Mouse (Mus musculus) kidney, postnatal 0 days (tissue): ENCODE data around the gene Ptdss2. TPM values are rescaled to one million over a fixed set of nuclear protein-coding genes. Genes with fewer than 3 reads are reported as not detected.

Source experiments
- ATAC-seq: fragments of 200-750 bp; cut with Nextera tagmentation; replicated peaks from 2 replicates; pipeline ENCODE4 v1.8.0; 2017; ENCODE audit warnings: low read depth, moderate number of reproducible peaks, moderate TSS enrichment, moderate library complexity; ENCODE audit not compliant: low FRiP score
- DNase-seq: peaks from one replicate; pipeline ENCODE4 v3.0.0-alpha.2; 2016; ENCODE audit warnings: low spot score
- H3K27ac ChIP-seq: fragments of 300-500 bp; sonication (generic); 2 replicates; pipeline ENCODE4 v1.5.1; 2014; ENCODE audit warnings: mild to moderate bottlenecking
- H3K27me3 ChIP-seq: fragments of 300-500 bp; sonication (generic); 2 replicates; pipeline ENCODE4 v1.6.1; 2014; ENCODE audit warnings: low read length, mixed read lengths; ENCODE audit not compliant: insufficient read depth
- H3K36me3 ChIP-seq: fragments of 300-500 bp; sonication (generic); 2 replicates; pipeline ENCODE4 v1.6.1; 2014; ENCODE audit warnings: low read length, mixed read lengths; ENCODE audit not compliant: insufficient read depth
- H3K4me1 ChIP-seq: fragments of 300-500 bp; sonication (generic); replicated peaks from 2 replicates; pipeline ENCODE4 v1.6.1; 2014; ENCODE audit warnings: antibody characterized with exemption, low read length, mixed read lengths; ENCODE audit not compliant: insufficient read depth
- H3K4me2 ChIP-seq: fragments of 300-500 bp; sonication (generic); 2 replicates; pipeline ENCODE4 v1.6.1; 2014; ENCODE audit warnings: mild to moderate bottlenecking, low read length, moderate library complexity, mixed read lengths
- H3K4me3 ChIP-seq: fragments of 300-500 bp; sonication (generic); replicated peaks from 2 replicates; pipeline ENCODE4 v1.5.1; 2014; ENCODE audit warnings: low read depth, low read length
- H3K9ac ChIP-seq: fragments of 300-500 bp; sonication (generic); 2 replicates; pipeline ENCODE4 v1.6.1; 2014; ENCODE audit warnings: low read depth, low read length
- H3K9me3 ChIP-seq: fragments of 300-500 bp; sonication (generic); replicated peaks from 2 replicates; pipeline ENCODE4 v1.6.1; 2016; ENCODE audit warnings: low read length, inconsistent platforms, mixed read lengths
- CTCF ChIP-seq: IDR thresholded peaks from 2 replicates; pipeline ENCODE4 v1.5.1; 2016; ENCODE audit warnings: antibody characterized with exemption, low read depth, mild to moderate bottlenecking, moderate library complexity
- WGBS: fragments of 180-500 bp; shearing (Covaris S2); extraction: QIAGEN DNeasy Blood & Tissue Kit; methylation state at CpG from one replicate; pipeline ENCODE4 v1.1.7; 2014; 5-methylcytosine and 5-hydroxymethylcytosine counted together
- polyA plus RNA-seq: library from polyadenylated mRNA; unstranded; fragments of >200 nt; fragmentation: Nextera tagmentation; extraction: Ambion mirVana; gene quantifications from 2 replicates; pipeline ENCODE4 v1.2.1, GENCODE M21; 2015

Ptdss2 gene
- polyA plus RNA-seq, 1 experiment from 2014 or later: 75.3 TPM

DNA sequence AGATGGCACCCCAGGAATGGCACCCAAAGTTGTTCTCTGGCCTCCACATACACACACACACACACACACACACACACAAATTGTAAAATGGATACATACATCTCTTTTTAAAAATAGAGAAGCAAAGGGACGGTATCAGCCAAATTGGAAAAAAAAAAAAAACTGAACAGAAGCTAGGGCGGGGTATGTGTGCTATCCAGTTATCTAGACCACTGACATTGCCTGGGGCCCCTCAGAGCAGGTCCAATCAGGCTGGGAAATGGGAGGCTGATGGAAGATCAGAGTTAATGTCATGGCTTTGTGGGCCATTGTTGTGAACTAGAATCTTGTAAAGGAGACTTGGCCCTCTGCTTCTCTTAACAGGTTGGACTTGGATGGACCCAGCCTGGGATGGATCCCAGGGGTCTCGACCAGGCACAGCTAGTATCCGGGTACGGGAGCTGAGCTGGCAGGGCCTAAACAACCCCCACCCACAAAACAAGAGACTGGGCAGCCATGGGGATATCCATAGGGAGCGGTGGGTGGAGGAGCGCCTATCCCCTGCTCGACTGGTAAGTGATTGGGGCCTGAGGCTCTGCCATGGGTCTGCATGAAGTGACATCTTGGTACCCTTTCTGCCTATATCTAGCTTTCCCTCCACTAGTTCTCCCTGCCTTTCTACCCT, 74.6 kb downstream of the Ptdss2 start:
- H3K4me3 ChIP-seq: no peak overlapping the region
- H3K4me2 ChIP-seq: no peak overlapping the region
- H3K9ac ChIP-seq: no peak overlapping the region
- no peak for TF ChIP-seq CTCF
- WGBS: 93% methylated on average over 8 of the region's 8 CpGs
- 0 out of 2 replicates have a peak, but pooled peaks cover 4% of the 10 kb centered on the region for H3K36me3 ChIP-seq
- DNase-seq (no peak), ATAC-seq (no peak)
- no peak overlapping the region for H3K27ac ChIP-seq
- no peaks in the 10 kb centered on the region for H3K27me3 ChIP-seq
- no peaks in the 10 kb centered on the region for H3K9me3 ChIP-seq
- peaks cover 7% of the 10 kb centered on the region; the same call in 1 of the 2 replicates for H3K4me1 ChIP-seq

DNA sequence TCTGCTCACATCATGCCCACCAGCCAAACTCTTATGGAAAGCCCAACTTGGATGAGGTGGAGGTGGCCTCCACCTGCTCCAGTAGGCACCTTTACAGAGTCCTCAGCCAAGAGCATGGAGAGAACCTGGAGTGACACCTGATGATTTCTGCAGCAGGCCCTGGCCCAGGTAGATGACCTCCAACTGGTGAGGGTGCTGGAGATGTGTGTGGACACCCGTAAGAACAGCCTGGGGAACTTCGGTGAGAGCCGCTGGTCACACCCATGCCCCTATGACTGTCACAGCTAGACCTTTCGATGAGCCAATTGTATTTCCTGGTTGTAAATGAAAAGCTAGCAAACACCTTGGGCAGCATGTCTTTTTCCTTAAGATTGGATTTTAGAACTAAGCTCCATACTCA, 75.9 kb downstream of the Ptdss2 start:
- Histone ChIP-seq H3K36me3 (no peaks in the 10 kb centered on the region), H3K9me3 (no peaks in the 10 kb centered on the region), H3K27me3 (no peaks in the 10 kb centered on the region), H3K4me3 (no peak overlapping the region), H3K27ac (no peak overlapping the region), H3K9ac (no peak overlapping the region), H3K4me2 (no peak overlapping the region), H3K4me1 (no peaks in the 10 kb centered on the region; the same call in 1 of the 2 replicates)
- no peak for DNase-seq
- WGBS: 96% methylated on average over 4 of the region's 4 CpGs
- no peak for TF ChIP-seq CTCF
- ATAC-seq: no peak

GRCm38 (mm10) chr7:141204546-141204945, 82.4 kb downstream of the Ptdss2 start:
- WGBS: 87% methylated on average over 3 of the region's 3 CpGs
- no peak for ATAC-seq
- H3K9ac ChIP-seq: no peak overlapping the region

DNA sequence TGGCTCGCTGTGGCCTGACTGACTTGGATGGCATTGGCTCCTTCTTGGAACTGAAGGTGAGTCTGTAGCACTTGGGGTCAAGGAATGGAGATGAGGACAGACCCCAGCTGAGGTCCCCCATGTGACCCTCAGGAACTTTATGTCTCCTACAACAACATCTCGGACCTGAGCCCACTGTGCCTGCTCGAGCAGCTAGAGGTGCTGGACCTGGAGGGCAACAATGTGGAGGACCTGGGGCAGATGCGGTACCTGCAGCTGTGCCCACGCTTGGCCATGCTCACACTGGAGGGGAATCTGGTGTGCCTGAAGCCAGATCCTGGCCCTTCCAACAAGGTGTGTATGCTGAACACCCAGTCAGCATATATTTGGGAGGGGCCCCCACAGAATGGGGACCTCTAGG, 83.3 kb downstream of the Ptdss2 start:
- Histone ChIP-seq H3K36me3 (no peaks in the 10 kb centered on the region), H3K4me1 (no peaks in the 10 kb centered on the region)
- TF ChIP-seq CTCF: no peak

More at GRCm38 (mm10) chr7:141204546-141204945, 82.4 kb downstream of the Ptdss2 start:
- Histone ChIP-seq H3K4me3 (no peak overlapping the region), H3K4me2 (no peak overlapping the region), H3K36me3 (no peaks in the 10 kb centered on the region), H3K27ac (no peak overlapping the region), H3K9me3 (no peaks in the 10 kb centered on the region), H3K4me1 (no peaks in the 10 kb centered on the region), H3K27me3 (no peaks in the 10 kb centered on the region)
- DNase-seq: no peak
- TF ChIP-seq CTCF: no peak

DNA sequence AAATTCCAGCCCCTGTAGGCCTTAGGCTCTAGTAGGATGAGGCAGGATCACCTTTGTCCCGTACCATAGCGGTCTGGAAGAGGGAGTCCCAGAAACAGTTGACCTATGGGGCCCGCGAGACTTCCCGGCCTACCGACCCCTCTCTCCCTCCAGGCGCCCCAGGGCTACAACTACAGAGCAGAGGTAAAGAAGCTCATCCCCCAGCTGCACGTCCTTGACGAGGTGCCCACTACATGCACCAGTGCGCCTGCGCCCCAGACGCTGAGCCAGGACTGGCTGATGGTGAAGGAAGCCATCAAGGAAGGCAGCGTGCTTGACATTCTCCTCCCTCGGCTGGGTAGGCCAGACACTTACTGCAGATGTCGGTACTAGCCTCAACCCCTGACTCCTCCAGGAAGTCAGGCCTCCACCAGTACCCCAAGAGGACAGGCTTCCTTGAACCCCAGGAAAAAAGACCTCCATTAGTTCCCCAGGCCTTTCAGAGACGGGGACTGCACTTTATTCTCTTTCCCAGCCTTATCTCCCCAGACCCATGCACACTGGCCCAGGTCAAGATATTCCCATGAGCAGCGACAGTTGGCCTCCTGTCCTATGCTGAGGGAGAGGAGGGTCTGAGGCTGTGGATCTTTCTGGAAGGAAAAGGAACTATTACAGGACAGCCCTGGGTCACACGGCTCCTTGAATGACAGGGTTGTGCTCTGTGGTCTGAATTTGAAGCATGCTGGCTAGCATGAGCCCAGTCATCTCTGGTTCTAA, 84.2 kb downstream of the Ptdss2 start:
- DNase-seq: no peak
- ATAC-seq: no peak
- WGBS: 86% methylated on average over 18 of the region's 18 CpGs
- no peaks in the 10 kb centered on the region for H3K9me3 ChIP-seq
- no peak overlapping the region for H3K9ac ChIP-seq
- no peak overlapping the region for H3K4me2 ChIP-seq
- TF ChIP-seq CTCF: no peak
- H3K27me3 ChIP-seq: no peaks in the 10 kb centered on the region
- H3K4me3 ChIP-seq: no peak overlapping the region
- H3K4me1 ChIP-seq: no peaks in the 10 kb centered on the region
- no peak overlapping the region for H3K27ac ChIP-seq
- no peaks in the 10 kb centered on the region for H3K36me3 ChIP-seq

More for the DNA sequence above, 83.3 kb downstream of the Ptdss2 start:
- WGBS: 86% methylated on average over 5 of the region's 5 CpGs
- no peak overlapping the region for H3K27ac ChIP-seq
- no peaks in the 10 kb centered on the region for H3K9me3 ChIP-seq
- DNase-seq (no peak), ATAC-seq (no peak)
- no peak overlapping the region for H3K4me3 ChIP-seq
- H3K27me3 ChIP-seq: no peaks in the 10 kb centered on the region
- no peak overlapping the region for H3K4me2 ChIP-seq
- no peak overlapping the region for H3K9ac ChIP-seq

Other genes with a start within 250 kb of the Ptdss2 start
- 198 and 219 TPM in 2 replicates for gene Psmd13, start 240.4 kb upstream of the Ptdss2 start, polyA plus RNA-seq
- 47.2 and 48.6 TPM in 2 replicates for gene Sirt3, start 240.1 kb upstream of the Ptdss2 start, polyA plus RNA-seq
- gene Cox8b, start 221.9 kb upstream of the Ptdss2 start, polyA plus RNA-seq: 0.39 and 0.47 TPM in 2 replicates
- gene Nlrp6, start 201.5 kb upstream of the Ptdss2 start, polyA plus RNA-seq: 2.1 and 2.6 TPM in 2 replicates
- 20.3 and 20.7 TPM in 2 replicates for gene Pgghg, start 181.0 kb upstream of the Ptdss2 start, polyA plus RNA-seq
- 1.5 and 2.2 TPM in 2 replicates for gene Ifitm5, start 172.1 kb upstream of the Ptdss2 start, polyA plus RNA-seq
- 0.45 and 0.68 TPM in 2 replicates for gene Gm45717, start 166.4 kb upstream of the Ptdss2 start, polyA plus RNA-seq
- 1,203 and 1,251 TPM in 2 replicates for gene Ifitm2, start 166.4 kb upstream of the Ptdss2 start, polyA plus RNA-seq
- 117 and 163 TPM in 2 replicates for gene Ifitm1, start 155.2 kb upstream of the Ptdss2 start, polyA plus RNA-seq
- gene Ifitm3, start 111.6 kb upstream of the Ptdss2 start, polyA plus RNA-seq: 515 and 606 TPM in 2 replicates
- 1.1 and 1.5 TPM in 2 replicates for gene Ifitm6, start 104.5 kb upstream of the Ptdss2 start, polyA plus RNA-seq
- gene Gm17387, start 93.3 kb upstream of the Ptdss2 start, polyA plus RNA-seq: not detected in 2 replicates
- 6.4 and 7.4 TPM in 2 replicates for gene B4galnt4, start 61.3 kb upstream of the Ptdss2 start, polyA plus RNA-seq
- 11.1 and 13.4 TPM in 2 replicates for gene Pkp3, start 44.2 kb upstream of the Ptdss2 start, polyA plus RNA-seq
- gene Sigirr, start 21.8 kb upstream of the Ptdss2 start, polyA plus RNA-seq: 54.1 and 59.6 TPM in 2 replicates
- 6.9 and 8.1 TPM in 2 replicates for gene Ano9, start 4.6 kb upstream of the Ptdss2 start, polyA plus RNA-seq
- gene Rnh1, start 50.5 kb downstream of the Ptdss2 start, polyA plus RNA-seq: 136 and 147 TPM in 2 replicates
- 91.5 and 95.5 TPM in 2 replicates for gene Hras, start 71.6 kb downstream of the Ptdss2 start, polyA plus RNA-seq
- 9.9 and 10.8 TPM in 2 replicates for gene Lrrc56, start 71.8 kb downstream of the Ptdss2 start, polyA plus RNA-seq
- 2.6 and 2.9 TPM in 2 replicates for gene Lmntd2, start 91.7 kb downstream of the Ptdss2 start, polyA plus RNA-seq
- gene Rassf7, start 93.5 kb downstream of the Ptdss2 start, polyA plus RNA-seq: 61.5 and 62.5 TPM in 2 replicates
- 37.2 and 39.8 TPM in 2 replicates for gene Phrf1, start 106.4 kb downstream of the Ptdss2 start, polyA plus RNA-seq
- gene Irf7, start 144.1 kb downstream of the Ptdss2 start, polyA plus RNA-seq: 14.5 and 21.1 TPM in 2 replicates
- 40.1 and 41.2 TPM in 2 replicates for gene Cdhr5, start 154.4 kb downstream of the Ptdss2 start, polyA plus RNA-seq
- gene Sct, start 156.8 kb downstream of the Ptdss2 start, polyA plus RNA-seq: 35.1 and 37.9 TPM in 2 replicates
- gene Drd4, start 169.6 kb downstream of the Ptdss2 start, polyA plus RNA-seq: 1.8 and 2.2 TPM in 2 replicates
- 64.1 and 64.2 TPM in 2 replicates for gene Deaf1, start 205.3 kb downstream of the Ptdss2 start, polyA plus RNA-seq
- 40.5 and 45.3 TPM in 2 replicates for gene Tmem80, start 205.4 kb downstream of the Ptdss2 start, polyA plus RNA-seq
- gene Eps8l2, start 216.5 kb downstream of the Ptdss2 start, polyA plus RNA-seq: 76.5 and 77.1 TPM in 2 replicates